Mouse (Mus musculus) kidney, adult 18-20 months (tissue): ENCODE data around the gene Pqbp1.
A peak's percentile ranks its signal among the peaks of the same experiment; 100 is the strongest.
"Not testable (repeated sequence)": the region's sequence is repeated elsewhere in the genome, so short reads cannot be mapped to it uniquely, and the experiment has no call there.

Experiments used
- DNase-seq: peaks from one replicate; pipeline ENCODE4 v3.0.0; 2021

Pqbp1 gene

DNA sequence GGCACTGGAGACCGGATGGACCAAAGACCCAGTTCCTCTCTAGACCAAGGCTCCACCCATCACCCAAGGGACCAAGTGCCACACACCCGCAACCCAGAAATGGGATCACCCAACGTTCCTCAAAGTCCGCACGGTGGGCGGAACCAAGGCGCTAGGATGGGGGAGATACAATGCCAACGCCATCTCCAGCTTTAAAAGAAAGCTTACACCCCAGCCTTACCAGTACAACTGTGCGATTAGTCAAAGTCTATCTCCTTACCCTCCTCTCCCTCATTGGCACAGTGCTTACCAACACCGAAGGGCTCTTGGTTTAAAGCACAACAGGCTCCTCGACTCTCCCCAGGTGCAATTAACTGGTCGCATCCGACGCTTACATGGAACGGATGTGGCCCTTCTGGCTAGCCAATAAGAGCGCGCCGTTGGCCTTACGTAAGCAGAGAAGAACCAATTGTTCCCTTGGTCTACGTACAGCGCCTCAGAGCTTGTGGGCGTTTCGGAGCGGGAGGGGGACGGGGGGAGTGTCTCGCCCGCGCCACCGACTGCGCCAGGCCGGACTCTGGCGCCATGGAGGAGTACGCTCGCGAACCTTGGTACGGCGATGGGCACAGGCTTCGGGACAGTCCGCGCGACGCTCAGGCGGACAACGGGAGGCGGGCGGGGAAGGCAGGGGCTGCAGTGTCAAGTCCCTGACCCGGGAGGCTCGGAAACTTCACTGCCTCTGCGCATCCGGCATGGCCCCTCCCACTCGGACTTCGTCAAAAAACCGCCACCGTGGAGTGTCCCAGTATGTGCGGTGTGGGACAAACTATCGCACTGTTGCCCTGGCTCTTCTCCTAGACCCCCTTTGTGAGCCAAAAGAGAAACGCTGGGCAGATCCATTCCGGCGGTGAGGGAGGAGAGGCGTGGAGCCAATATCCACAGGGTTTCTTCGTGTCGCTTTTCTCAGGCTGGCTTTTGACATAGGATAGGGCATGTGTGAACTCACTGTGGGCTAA lies at the start of gene Pqbp1, which contains the start of gene Timm17b:
Gene Pqbp1, minus strand, starts transcription at position 390 of the 995 bp plus-strand sequence.
Gene Timm17b, plus strand, starts transcription at position 478 of the 995 bp plus-strand sequence.
- DNase-seq: peak; percentile 87

DNA sequence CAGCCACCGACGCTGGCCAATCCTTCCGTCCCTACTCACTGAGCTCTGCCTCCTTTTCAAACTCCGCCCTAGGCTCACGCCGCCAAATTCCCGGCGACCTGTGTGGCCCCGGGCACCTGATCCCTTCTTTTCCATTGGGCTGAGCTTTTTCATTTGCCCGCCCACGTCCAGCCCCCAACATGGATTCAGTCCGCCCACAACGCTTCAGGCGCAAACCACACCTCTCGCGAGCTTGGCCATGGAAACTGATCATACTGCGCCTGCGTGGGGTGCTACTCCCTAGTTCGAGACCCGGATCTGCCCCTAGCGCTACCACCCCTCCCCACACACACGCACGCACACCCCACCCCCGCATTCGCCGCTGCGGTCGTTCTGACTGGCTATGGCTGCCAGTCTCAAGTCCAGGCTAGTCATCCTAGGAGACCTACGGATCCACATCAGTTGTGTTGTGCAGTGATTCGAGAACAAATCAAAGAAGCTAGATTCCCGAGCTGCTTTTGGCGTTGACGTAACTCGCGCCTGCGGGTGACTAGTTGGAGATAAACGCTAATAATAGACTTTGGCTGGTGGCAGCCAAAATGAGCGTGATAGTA lies 48.9 kb upstream of the Pqbp1 start:
- peak; percentile 93 for DNase-seq

DNA sequence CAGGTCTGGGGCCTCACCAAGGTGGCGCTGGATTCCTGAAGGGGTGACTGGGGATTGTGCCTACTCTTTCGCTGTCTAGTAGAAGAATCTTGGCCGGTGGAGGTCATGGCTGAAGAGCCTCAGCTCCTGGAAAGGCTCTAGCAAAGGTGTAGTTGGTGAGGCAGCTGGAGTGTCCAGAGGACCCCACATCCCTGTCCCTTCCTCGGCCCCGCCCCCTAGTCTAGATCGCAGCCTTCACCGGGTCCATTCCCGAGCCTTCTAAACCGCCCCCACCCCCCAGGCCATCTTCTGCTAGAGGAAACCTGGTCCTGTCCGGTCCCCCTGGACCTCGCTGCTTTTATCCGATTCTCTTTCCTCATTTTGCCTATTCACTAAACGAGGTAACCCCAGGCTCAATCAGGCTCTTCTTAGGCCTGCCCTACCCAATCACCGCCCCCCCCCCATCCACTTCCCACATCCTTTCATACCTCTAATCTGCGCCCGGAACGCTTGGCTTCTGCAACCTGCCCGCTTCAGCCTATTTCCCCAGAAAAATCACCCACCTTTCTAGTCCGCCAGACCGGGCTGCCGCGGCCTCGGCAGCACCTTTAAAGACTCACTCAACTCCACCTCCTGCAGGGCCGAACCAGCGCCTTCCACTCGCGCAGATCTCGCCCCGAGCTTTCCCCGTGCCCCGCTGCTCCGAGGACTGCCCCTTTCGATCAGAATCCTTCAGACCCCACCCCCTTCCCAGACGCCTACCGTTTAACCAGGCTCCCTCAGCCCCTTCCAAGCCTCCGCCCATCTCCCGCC lies 48.2 kb upstream of the Pqbp1 start, which contains the start of gene Hdac6:
Gene Hdac6, minus strand, starts transcription at position 782 of the 792 bp plus-strand sequence.
- DNase-seq: peak; percentile 18

DNA sequence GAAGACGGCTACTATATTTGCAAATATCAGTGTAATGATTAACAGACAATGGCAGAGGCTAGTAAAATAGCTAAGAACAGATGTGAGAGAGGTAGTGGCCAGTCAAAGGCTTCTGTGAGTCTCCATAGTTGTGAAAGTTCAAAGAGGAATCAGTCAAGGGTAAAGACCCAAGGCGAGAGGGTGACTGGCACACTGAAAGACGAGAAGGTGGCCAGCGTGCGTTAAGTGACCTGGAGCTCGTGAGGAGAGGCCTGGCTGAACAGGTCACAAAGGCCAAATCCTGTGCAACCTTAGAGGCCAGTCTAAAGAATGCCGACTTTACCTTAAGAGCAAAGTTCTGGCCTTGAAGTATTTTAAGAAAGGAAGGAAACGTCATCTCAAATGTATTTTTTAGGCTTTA lies 46.5 kb upstream of the Pqbp1 start:
- peak; percentile 13 for DNase-seq

DNA sequence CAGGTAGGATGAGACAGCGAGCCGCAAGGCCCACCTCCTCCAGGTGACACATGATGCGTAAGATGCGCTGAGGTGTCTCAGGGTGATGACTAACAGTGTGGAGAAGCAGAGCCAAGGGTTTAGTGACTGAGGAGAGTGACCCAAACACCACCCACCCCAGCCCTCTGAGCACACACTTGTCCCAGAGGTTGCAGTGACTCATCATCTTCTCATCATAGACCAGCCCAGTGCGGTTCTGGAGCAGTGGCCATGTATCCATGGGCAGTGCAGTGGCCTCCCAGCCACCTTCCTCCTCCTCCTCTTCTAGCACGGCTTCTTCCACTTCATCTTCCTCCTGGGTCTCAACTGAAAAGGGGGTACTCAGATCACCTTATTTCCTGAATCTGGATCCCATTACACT lies 38.6 kb upstream of the Pqbp1 start:
- DNase-seq: no peak

DNA sequence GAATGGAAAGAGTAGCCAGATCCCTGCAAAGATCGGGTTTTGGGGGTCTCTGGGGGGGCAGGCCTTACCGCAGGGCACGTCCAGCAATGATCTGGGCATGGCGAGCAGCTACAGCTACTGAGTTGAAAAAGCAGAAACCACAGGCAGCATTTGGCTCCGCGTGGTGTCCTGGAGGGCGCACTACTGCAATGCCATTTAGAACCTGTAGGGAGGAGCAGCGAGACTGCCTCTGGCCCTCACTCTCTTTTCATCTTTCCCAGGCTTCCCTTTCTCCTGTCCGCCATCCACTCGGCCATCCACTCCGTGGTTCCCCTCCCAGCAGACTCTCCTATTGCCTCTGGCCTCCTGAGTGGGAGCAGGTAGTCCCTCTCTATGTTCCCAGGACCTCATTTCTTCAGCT lies 37.8 kb upstream of the Pqbp1 start:
- no peak for DNase-seq

DNA sequence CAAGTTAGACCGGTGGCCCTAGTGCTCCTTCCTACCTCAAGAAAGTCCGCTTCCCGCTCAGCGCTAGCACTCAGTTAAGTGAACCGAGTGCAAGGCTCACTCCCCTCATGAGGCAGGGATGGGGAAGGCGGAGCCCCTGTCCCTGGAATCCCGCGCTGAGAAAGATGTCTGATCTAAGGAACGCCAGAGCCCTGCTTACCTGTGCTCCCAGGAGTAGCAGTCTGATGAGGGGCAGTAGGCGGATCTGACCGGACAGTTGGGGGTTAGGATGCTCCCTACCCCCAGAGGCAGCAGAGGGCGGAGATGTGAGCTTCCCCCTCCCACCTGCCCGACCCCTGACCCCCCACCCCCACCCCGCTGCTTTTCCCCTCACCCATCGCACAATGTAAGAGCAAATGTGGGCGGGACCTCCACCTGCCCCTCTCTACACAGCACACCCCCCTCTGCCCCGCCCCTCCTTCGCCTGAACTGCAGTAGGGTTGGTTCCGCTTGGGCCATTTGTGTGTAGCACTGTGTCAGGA lies 29.3 kb upstream of the Pqbp1 start, which contains the start of gene Eras:
Gene Eras, minus strand, starts transcription at position 338 of the 521 bp plus-strand sequence.
- no peak for DNase-seq

DNA sequence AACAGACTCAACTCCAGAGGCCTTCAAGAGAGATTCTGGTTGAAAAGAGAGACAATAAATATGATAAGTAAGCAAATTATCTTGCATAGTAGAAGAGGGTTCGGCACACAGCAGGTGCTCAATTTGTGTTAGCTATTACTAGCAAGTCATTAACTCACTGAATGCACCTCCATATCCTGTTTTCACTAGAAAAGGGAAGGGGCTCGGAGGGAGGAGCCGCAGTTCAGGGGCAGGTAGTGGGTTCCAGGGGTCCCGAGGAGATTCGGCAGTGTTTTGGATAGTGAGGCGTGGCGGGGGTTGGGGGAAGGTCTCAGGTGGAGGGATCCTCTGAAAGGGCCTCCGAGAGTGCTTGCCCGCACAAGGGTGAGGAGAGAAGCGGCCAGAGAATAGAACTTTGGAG lies 28.0 kb upstream of the Pqbp1 start:
- DNase-seq: no peak

DNA sequence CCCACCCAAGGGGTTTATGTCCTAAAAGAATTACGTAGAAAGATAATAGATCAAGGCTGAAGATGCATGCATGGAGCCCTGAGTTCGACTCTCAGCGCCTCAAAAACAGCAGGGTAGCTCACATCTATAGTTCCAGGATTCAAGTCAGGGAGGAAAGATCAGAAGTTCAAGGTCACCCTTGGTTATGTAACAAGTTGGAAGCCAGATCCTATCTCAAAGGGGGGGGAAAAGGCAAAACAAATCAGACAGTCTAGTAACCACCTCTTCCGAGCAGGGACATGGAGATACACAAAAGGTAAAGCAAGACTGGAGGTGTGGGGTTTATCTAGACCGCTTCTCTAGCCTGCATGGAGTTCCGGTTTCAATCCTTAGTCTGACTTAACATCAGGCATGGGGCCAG lies 27.2 kb upstream of the Pqbp1 start:
- no peak for DNase-seq

DNA sequence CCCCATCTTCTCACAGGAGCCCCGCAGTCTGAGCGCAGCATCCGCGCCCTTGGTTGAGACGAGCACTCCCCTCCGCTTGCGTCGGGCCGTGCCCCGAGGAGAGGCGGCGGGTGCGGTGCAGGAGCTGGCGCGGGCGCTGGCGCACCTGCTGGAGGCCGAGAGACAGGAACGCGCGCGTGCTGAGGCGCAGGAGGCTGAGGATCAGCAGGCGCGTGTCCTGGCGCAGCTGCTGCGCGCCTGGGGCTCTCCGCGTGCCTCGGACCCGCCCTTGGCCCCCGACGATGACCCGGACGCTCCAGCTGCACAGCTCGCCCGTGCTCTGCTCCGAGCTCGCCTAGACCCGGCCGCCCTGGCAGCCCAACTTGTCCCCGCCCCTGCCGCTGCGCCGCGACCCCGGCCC lies 23.0 kb upstream of the Pqbp1 start:
- DNase-seq: no peak

DNA sequence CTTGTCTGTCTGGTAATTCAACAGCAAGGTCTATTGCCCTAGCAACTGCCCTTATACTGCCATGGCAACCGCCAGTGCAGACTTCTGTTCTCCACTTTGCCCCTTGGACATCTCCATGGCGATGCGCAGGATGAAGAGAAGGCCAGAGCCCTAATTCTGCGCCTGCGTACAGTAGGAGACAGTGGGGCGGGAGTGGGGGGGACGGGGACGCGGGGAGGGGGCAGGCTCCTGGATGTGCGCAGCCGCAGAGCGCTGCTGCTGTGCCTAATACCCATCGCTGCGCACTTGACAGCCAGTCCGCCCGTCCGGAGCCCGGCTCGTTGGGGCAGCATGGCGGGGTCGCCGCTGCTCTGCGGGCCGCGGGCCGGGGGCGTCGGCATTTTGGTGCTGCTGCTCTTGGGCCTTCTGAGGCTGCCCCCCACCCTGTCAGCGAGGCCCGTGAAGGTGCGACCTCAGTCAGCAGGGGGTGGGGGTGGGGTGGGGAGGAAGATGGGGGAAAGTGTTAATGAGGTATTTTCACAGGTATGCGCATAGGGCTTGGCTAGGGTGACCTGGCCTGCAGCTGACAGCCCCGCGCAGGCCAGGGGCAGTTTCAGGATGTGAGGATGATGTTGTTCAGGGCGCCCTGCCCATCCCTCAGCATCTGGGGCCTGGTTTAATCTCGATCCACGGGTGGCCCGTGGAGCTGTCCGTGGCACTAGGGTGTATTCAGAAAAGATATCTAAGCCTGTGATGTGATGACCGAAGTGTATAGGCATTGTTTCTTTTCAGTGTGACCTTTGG lies 20.7 kb upstream of the Pqbp1 start, which contains the start of gene Pcsk1n:
Gene Pcsk1n, plus strand, starts transcription at position 222 of the 783 bp plus-strand sequence.
- no peak for DNase-seq

DNA sequence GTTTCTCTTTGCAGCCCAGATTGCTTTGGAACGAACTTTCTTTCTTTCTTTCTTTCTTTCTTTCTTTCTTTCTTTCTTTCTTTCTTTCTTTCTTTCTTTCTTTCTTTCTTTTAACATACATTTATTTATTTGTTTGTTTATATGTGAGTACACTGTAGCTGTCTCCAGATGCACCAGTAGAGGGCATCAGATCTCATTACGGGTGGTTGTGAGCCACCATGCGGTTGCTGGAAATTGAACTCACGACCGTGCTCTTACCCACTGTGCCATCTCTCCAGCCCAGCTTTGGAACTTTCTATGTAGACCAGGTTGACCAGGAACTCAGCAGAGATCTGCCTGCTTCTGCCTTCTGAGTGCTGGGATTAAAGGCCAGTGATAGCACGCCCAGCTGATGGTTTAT lies 18.9 kb upstream of the Pqbp1 start:
- not testable (repeated sequence) for DNase-seq

DNA sequence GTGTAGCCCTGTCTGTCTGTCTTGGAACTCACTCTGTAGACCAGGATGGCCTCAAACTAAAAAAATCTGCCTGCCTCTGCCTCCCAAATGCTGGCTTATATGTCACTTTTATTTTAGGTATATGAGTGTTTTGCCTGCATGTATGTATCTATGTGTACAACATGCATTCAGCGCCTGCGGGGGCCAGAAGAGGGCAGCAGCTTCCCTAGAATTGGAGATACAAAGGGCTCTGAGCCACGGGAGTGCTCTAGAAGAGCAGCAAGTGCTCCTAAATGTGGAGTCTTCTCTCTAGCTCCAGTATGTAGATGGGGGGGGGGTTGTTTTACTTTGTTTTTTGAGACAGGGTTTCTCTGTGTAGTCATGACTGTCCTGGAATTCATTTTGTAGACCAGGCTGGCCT lies 16.6 kb upstream of the Pqbp1 start:
- DNase-seq: peak; percentile 57

DNA sequence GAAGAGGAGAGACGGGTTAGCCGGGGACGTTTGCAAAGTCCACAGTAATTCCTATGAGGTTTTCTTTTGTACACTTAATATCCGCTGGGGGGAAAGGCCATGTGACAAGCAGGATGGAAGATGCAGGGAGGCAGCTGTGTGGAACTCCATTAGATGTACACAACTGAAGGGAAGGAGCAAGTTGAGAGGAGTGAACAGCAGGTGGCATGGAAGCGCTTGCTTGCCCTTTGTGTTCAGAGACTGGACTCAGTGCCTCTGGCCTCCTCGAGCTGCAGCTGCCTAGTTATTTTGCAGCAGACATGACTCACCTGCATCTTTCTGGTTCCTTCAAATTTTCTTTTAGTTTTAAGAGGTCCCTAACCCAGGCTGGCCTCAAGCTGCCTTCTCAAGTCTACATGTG lies 11.4 kb upstream of the Pqbp1 start:
- peak; percentile 6 for DNase-seq

DNA sequence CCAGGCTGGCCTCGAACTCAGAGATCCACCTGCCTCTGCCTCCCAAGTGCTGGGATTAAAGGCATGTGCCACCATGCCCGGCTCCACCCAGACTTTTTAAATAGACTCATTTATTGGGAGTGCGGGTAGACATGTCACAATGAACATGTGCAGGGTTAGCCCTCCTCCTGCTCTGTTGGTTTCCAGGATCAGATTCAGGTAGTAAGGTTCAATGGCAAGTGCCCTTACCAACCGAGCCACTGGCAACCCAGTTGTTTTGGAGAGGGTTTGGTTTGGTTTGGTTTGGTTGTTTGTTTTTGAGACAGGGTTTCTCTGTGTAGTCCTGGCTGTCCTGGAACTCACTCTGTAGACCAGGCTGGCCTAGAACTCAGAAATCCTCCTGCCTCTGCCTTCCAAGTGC lies 10.2 kb upstream of the Pqbp1 start, which contains the start of gene Gm10490:
Gene Gm10490, plus strand, starts transcription at position 301 of the 400 bp plus-strand sequence.
- DNase-seq: not testable (repeated sequence)

DNA sequence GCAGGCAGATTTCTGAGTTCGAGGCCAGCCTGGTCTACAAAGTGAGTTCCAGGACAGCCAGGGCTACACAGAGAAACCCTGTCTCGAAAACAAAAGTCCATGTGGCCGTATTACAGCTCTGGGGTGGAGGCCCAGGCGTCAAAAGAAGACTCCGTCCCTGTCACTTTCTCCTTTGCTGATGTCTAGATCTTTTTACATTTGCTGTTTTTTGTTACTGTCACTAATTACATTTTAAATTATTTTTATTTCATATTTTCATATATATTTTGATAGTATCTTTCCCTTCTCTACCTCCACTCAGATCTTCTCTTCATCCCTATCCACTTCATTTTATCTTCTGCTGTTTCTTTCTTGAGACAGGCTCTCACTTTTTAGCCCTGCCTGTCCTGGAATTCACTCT lies 8.7 kb upstream of the Pqbp1 start, which contains the start of gene Gm10491:
Gene Gm10491, minus strand, starts transcription at position 101 of the 400 bp plus-strand sequence.
- DNase-seq: no peak

DNA sequence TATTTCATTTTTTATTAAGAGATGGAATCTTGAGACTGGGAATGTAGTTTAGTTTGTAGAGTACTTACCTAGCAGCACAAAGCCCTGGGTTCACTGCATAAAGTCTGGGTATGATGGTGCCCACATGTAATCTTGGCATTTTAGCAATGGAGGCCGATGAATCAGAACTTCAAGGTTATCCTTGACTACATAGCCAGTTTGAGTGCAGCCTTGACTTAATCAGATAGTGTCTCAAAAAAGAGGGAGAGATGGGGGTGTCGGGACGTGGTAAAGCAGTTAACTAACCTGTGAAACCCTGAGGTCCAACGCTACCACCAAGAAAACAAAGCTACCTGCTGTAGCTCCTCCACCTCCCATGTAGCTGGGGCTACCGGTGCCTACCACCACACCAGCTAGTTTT lies 5.4 kb upstream of the Pqbp1 start:
- no peak for DNase-seq

DNA sequence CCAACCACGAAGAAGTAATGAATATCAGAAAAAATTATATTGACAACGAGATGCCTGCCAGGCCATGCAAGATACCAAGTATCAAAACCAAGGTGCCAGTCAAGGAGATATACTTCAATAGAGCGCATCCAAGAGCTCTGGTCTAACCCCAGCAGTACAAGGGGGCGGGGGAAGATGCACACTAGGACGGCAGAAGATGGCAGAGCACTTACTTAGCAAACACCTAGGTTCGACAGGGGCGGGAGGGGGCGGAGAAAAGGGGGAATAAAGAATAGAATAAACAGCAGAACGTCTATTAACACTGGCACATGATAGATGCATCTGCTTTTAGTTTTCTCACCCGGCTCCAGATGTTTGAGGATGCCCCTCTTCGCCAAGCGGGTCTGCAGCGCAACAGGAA lies 858 bp downstream of the Pqbp1 start:
- no peak for DNase-seq

DNA sequence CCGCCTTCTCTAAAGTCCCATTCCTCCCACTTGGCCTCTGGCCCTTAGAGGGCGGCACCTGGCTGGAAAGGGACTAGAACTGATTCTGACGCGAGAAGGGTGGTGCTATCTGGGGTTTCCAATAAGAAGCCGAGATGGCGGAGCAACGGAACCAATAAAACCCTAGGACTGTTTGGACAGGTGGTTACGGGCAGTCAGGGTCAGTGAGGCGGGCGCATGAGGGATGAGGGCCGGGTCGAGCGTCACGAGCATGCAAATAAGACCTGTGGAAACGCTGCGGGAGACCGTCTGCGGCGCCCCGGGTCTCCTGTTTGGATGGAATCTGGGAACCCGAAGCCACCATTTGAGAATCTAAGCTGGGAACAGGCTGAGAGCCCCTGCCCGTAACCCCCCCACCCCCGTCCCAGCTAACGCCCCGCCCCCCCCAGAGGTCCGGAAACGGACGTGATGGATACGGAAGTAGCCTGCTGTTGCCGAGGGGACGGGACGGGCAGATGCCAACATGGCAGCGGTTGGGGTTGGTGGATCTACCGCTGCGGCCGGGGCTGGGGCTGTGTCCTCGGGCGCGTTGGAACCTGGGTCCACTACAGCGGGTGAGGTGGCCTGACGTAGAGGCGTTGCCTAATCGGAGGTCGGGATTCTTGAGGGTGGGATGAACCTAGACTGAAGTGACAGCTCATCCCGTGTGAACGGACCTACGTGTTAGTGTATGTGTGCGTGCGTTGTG lies 15.1 kb downstream of the Pqbp1 start, which contains the start of gene Slc35a2:
Gene Slc35a2, plus strand, starts transcription at position 188 of the 727 bp plus-strand sequence.
- DNase-seq: peak; percentile 86

DNA sequence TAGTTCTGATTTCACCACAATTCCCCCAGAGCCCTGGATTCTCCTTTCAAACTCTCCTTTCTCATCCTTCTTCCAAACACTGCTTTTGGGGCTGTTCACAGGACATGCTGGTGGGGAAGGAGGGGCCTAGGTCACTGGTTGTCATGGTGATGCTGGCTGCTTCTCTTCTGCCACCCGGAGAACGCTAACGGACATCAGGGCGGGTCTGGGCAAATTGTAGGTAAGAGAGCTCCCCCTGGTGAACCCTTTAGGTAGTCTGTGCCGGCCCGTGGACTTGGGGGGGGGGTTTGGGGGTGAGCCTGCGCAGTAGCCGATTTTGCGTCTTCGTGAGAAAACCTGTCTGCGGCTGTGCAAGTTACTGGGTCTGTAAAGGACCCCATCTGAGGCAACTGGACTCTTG lies 19.2 kb downstream of the Pqbp1 start:
- DNase-seq: peak; percentile 49

DNA sequence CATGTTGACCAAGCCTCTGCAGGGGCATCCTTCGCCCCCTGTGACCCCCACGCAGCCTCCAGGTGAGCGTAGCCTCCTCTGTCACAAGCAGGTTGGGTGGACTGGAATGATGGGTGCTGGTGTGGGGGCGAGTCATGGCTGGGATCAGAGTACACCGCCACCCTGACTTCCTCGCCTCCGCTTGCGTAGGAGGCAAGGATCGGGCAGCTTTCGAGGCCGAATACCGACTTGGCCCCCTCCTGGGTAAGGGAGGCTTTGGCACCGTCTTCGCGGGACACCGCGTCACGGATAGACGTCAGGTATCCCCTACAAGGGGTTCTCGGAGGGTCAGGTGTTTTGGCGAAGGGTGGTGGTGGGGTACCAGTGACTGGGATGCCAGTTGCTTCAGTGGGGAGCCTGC lies 20.6 kb downstream of the Pqbp1 start:
- DNase-seq: peak; percentile 31
